7 mouse cellular contexts compared by ENCODE assay signal in genomic region chr7:83882633-83883275, GRCm38 (mm10). TPM values are rescaled to one million over a fixed set of nuclear protein-coding genes. Genes with fewer than 3 reads are reported as not detected.
A peak's percentile ranks its signal among the peaks of the same experiment; 100 is the strongest.
DNase-seq lines count a peak whose midpoint lies in the region; ATAC-seq lines count a peak whose summit lies in the region.

No protein-coding gene starts in this region.

- peak overlapping the region; percentile 90 for H3K4me2 ChIP-seq in forebrain, embryonic 13.5 days

- H3K27me3 ChIP-seq in forebrain, embryonic 13.5 days = no peaks in the 10 kb centered on the region

- peak; percentile 19 for ATAC-seq in forebrain, embryonic 13.5 days

- H3K36me3 ChIP-seq in forebrain, embryonic 13.5 days (ENCODE audit: poor library complexity, severe bottlenecking) = peaks cover 13% of the 10 kb centered on the region

- H3K9me3 ChIP-seq in forebrain, embryonic 13.5 days (replicated peaks) = no peaks in the 10 kb centered on the region

- WGBS in forebrain, embryonic 13.5 days = 23% methylated on average over 54 of the region's 56 CpGs

- peaks cover 61% of the 10 kb centered on the region for H3K4me1 ChIP-seq in forebrain, embryonic 13.5 days

- intact Hi-C loops in heart, postnatal 36 days (cut with DNase I) = loop anchor here (5.0 kb wide), 4 partner anchors 40 to 1015 kb away; partner anchors contain the start of gene Mex3b

- peak overlapping the region; percentile 90 for H3K27ac ChIP-seq in forebrain, embryonic 13.5 days

- peak overlapping the region; percentile 90 for H3K9ac ChIP-seq in forebrain, embryonic 13.5 days

- H3K4me3 ChIP-seq in forebrain, embryonic 13.5 days = peak overlapping the region; percentile 75

- peak; percentile 67 for DNase-seq in R1 (ENCODE audit: low read depth, low spot score)
- peak; percentile 65 for DNase-seq in c-Kit-positive CD71-positive TER-119-positive erythroid progenitor cells, embryonic 14.5 days (ENCODE audit: low spot score)
- peak; percentile 58 to 73 for DNase-seq in heart, postnatal 36 days
- DNase-seq in layer of hippocampus, postnatal 10 days (ENCODE audit: low spot score in 2 of 2) = peak; percentile 46 to 64
- DNase-seq in lung, postnatal 25 days (ENCODE audit: low spot score) = peak; percentile 50
- peak; percentile 59 to 69 for DNase-seq in right cerebral cortex, postnatal 10 days (ENCODE audit: low spot score in 2 of 2)

RNA-seq across cellular contexts. Expression of gene Tlnrd1, which starts 1.4 kb away (rescaled TPM):
- polyA plus RNA-seq in forebrain, embryonic 13.5 days (2015; fragmentation: Nextera tagmentation; extraction: Ambion mirVana) = 4.1 and 4.2 TPM in 2 replicates
- total RNA-seq in heart, postnatal 36 days (2021) = 1 to 10 TPM; 8.5 to 8.8 TPM
- total RNA-seq in layer of hippocampus, postnatal 10 days (2021) = 10 to 100 TPM; 16.8 to 18.1 TPM

RNA-seq across cellular contexts. Expression of gene Mesd, which starts 1.5 kb away (rescaled TPM):
- 68.8 and 69.1 TPM in 2 replicates for polyA plus RNA-seq in forebrain, embryonic 13.5 days (2015; fragmentation: Nextera tagmentation; extraction: Ambion mirVana)
- total RNA-seq in heart, postnatal 36 days (2021) = 10 to 100 TPM; 47.6 to 50.3 TPM
- total RNA-seq in layer of hippocampus, postnatal 10 days (2021) = 10 to 100 TPM; 71.5 to 75.5 TPM

Comparison
In these comparisons a context has a peak if more than half of its experiments do, and no peak if none do; other contexts are left out.
1. Peak in every context shown above with its lines: DNase-seq, ATAC-seq, H3K4me3 ChIP-seq and H3K27ac ChIP-seq.